Mouse (Mus musculus) kidney, postnatal 14 days (tissue): ENCODE results near the gene Arhgap20.

Experiments used
- DNase-seq: peaks from one replicate; pipeline ENCODE4 v3.0.0; 2022; ENCODE audit warnings: mixed read lengths

Arhgap20 gene

DNA sequence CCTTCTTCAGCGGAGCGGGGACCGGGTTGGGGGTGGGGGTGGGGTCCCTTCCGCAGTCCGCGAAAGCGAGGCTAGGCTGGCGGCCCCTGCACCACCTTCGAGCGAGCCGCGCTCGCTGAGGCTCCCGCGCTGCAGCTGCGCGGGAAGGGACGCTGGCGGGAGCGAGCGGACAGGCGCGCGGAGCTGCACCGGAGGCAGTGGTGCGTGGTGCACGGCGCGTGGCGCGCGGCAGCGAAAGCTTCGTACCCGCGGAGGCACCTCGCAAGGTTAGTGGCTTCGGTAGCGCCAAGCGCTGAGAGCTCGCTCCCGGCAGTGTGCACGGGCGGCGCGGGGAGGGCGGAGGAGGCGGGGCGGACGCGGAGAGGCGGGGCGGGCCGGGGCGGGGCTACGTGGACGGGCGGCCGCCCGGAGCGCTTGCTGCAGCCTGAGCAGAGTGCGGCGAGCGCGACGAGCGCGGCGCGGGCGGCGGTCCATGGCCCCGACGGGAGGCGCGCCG lies at the start of gene Arhgap20:
TSS of gene Arhgap20 (plus strand) at position 417 of the 496 bp plus-strand sequence.
- peak; percentile 84 for DNase-seq

DNA sequence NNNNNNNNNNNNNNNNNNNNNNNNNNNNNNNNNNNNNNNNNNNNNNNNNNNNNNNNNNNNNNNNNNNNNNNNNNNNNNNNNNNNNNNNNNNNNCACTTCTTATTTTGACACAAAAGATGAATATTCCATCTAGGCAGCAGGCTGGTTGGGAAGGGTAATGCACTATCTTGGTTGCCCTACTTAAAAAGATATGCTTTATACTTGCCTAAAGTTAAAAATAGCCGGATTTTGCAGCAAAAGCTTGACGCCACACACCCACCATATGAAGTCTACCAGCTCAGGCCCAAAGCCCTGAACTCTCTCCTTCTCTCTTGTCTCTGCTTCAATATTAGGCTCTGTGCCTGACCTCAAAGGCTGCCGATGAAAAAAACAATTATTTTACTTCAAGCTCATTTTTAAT lies 46.3 kb upstream of the Arhgap20 start:
- DNase-seq = no peak

DNA sequence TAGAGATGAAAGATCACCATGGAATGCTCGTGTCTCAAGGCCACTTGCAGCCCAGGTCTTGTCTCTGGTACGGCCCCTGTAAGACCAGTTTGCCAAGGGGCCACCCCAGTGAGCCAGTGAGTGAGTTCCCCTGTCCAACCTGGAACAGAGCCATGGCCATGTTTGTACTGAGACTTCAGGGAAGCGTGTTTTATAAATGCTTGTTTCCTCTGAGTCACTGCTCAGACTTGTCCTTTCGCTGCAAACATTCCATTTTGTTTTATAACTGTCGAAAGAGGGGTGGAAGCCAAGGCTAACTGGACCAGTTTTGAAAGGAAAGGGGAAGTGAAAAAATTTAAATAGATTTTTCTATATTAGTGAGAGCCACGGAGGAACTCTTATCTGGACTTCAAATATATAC lies 37.2 kb upstream of the Arhgap20 start:
- peak; percentile 22 for DNase-seq

DNA sequence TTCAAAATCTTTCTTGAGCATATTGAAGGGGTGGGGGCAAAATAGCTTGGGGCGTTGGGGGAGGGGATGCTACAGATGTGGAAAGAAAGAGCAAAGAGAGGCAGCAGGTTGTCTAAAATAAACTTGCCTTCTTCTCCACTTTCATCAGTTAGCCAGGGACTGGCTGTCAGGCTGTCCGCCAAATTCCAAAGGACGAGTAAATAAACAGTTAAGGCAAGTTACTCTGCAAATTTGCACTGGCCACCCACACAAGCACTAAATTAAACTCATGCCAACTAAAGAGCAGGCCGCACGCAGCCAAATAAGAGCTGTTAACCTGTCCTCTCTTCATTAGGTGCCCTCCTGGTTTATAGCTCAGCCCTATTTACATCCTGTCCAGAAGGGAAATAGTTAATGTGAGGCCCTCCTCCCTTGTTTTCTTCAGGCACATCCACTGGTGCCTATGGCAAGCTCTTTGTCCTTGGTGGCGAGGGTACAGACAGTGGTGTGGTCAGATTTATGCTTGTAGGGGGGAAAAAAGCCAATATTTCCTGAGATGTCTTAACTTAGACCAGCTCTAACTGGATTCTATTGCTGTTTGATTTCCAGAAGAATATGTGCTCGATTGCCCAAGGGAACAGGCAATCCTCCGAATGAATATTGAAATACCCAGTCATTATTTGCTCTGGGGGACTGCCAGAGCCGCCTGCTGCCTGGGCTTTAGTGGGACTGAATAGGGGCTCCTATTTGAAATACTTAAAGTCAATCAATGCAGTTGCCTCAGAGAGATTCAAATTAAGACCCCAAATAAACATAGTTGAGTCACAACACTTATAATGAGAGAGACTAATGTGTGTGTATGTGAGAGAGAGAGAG lies 29.7 kb upstream of the Arhgap20 start:
- DNase-seq = no peak

DNA sequence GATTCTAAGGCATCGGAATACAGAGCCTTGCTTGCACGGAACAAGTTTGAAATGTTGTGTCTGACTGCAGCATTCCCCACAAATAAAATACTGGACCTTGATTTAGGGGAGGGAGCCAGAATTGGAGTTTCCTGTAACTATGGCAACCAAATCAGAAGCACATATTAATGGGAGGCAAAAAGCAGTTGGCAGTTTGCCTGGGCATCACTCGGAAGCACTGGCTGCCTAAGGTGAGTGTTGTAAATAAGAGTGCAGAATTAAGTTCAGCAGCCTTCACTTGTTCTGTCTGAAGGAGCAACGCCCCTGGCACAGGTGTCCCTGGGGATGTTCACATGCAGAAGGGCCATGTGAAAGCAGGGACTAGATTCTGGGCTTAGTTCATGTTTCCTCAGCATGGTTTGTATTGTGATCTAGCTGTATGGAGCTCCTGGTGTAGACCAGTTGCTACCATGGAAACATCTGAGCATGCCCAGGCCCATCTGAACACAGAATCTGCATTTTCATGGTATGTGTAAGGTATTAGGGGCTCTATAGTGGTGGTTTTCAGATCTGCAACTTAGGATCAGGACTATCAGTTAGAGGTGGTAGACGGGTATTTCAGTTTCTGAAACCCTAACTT lies 28.3 kb upstream of the Arhgap20 start:
- peak; percentile 3 for DNase-seq

DNA sequence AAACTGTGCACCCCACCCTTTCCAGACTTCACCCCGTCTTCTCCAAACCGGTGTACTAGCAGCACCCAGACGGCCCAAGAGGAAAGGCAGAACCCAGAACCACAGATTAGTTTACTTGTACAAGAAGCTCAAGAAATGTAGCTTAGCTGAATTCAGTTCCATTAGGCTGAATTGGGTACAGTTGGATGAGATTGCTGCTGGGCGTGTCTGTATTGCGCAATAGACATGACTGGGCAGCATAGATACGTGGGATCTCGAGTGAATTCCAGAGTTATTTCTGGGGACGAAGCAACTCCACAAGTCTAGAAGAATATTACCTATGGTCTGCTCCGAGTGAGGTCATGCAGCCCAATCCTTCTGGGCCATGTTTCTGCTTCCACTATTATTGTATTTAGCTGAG lies 26.8 kb upstream of the Arhgap20 start:
- DNase-seq = no peak

DNA sequence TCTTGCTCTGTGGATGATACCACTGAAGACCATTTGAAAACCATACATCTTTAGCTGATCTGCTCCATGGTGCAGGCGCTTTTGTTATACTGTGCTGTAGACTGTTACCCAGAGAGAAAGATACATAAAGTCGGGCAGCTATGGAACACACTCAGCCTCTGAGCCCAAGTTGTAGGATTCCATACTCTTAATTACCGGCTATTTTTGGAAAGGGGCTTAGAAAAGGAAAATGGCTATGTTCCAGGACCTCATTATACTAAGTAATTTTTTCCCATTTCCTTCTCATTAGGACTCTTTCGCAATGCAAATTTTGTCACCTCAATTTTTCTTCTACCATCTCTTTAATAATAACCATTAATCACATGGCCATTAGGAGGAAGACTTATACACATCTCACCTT lies 25.3 kb upstream of the Arhgap20 start:
- no peak for DNase-seq

DNA sequence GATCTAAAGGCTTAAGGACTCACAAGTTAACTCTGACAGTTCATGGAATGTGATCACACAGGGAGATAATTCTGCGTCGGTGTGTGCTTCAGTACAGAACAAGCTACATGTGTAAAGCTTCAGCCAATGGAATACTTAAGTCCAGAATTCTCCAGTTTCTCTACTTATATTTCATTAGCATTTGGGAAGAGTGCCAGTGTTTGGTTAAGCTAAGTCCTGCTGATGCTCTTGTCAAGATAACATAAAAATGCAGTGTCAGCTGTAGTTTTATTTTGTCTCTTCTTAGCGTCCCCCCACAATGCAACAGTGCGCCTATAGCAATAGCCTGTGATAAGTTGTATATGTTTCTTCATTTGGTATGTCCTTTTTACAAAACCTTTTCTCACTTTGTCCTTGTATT lies 15.0 kb upstream of the Arhgap20 start:
- DNase-seq = no peak

DNA sequence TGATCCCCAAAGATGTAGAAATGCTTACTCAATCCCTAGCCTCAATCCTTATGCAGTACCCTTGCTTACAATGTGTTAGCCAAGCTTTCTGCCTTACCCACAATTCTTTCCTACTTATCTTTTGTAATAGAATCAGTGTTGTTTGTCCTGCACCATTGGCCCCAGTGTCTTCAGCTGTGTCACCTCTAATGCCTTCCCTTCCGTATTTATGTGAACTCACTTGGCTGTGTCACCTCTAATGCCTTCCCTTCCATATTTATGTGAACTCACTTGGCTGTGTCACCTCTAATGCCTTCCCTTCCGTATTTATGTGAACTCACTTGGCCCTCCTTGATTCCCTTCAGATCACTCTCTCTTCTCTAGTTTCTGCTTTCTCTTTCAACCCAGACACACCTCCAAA lies 4.1 kb upstream of the Arhgap20 start:
- DNase-seq = no peak

DNA sequence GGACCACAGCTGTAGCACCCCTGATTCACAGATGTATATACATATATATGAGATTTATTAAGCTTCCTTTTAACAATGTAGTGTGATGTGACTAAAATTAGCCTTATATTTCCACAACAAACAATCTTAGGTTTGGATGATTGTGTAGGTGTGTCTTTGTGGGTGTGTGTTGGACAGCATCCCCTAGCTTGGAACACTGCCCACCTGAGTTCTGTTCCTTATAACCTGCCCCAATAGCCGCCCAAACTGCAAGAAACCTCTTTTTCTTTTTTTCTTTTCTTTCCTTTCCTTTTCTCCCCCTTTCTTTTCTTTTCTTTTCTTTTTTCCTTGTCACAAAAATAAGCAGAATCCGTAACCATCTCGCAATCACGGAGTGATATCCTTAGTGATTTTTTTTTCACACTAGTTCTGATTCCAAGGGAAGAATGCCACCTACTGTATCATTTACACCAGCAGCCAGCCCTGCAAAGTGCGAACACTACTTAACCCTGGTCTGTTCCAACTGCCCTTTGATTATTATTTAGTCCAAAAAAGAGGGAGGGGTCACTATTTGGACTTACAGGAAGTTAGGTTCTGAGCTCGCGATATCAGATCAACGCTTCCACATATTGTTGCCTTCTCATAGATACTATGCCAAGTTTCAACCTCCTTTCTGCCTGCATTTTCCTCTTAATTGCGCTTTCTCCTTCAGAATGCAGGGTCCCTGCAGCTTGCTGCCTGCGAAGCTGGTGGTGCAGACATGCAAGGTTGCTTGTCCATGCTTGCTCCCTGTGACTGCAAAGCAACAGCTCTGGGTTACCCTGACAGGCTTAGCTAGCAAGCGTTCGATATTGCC lies 879 bp upstream of the Arhgap20 start:
- DNase-seq = peak; percentile 22

DNA sequence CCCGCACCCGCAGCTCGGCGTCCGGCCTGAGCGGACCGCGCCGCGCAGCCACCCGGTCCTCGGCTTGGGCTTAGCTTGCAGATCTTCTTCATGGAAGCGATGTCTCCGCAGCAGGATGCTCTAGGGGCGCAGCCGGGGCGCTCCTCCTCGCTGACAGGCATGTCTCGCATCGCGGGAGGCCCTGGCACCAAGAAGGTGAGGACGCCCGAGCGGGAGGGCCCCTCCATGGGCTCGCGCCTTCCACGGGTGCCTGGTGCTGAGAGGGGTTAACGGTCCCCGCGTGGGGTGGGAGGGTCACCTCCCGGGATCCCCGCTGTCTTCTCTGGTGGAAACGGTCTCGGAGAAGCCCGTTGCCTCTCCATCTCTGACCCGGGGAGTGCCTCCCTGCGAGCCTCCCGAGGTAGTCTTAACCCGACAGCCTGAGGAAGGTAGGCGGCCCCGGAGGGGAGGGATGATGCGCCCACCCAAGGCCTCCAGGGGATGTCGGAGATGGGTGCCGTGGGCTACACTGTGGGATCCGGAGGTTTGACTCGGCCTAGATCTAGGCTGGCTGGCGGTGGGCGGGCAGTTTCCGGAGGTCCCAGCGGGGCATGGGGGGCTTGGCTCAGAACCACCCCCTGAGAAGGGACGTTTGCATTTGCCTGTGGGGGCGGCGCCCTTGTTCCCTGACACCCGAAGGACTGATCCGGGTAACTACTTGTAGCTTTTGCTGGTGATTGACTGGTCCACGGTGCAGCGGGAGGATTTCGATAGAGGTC lies 459 bp downstream of the Arhgap20 start:
- DNase-seq = peak; percentile 8

DNA sequence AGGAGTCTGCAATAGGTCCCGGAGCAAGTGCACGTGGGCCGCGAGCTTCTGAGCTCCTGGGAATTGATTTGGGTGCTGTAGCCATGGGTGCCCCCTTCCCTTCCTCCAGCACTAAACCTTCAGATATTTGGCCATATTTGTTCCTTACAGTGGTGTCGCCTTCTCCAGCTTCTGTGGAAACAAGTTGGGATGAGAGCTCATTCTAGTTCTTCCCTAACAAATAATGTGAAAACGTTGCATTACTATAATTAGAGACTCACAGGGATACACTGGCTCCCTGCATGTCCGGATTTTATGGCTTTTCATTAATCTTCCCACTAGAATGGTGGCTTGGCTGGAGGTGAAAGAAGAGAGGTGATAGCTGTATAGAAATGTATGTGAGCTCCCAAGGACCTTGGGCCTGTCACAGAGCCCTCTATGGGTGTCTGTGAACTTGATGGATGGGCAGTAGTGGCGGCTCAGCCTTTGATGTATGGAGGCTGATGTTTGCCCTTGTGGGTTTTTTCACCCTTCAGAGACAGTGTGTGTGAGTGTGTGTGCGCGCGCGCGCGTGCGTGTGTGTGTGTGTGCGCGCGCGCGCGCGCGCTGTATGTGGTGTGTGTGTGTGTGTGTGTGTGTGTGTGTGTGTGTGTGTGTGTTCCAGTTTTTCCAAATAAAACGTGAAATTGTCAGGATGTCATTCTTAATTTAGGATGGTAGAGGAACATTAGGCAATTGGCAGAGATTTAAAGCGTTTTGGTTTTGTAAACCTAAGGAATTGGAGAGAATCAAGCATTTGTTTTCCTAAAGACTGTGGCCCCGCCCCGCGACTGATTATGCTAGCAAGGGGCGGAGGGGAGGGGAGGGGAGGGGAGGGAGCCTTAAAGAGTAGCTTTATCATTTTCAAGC lies 1.3 kb downstream of the Arhgap20 start:
- DNase-seq = peak; percentile 6

DNA sequence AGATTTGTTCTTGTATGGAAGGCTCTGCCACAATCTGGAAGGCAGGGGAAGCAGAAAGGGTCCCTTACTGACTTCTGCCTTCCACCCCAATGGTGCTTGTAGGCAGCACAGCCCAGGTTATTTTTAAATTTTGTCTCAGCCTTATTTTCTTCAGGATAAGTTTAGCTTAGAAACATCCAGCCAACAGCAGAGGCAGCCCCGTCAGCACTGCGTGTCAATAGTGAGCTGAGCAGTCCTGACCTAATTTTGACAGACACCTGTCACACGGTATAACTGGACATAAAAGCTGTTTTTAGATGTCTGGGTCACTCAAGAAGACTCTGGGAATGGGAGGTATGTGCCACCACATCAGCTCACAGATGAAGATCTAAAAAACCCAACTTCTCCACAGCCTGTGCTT lies 9.1 kb downstream of the Arhgap20 start:
- DNase-seq = no peak

DNA sequence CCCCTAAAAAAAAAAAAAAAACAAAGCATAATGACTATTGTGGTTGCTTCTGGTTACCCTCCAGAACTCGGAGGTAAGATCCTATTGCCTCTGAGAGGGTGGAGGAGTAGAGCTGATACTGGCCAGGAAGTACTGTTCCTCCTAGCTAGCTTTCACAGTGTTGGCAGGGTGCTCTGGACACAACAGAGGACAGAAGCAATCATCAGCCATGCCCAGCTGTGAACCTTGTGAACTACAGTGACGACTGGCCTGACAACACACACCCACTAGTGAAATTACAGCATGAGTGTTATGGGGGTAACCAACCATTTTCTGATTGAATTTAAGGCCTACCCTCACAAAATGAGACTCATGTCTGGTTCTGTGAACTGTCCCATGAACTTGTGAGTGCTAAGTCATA lies 11.3 kb downstream of the Arhgap20 start:
- no peak for DNase-seq

DNA sequence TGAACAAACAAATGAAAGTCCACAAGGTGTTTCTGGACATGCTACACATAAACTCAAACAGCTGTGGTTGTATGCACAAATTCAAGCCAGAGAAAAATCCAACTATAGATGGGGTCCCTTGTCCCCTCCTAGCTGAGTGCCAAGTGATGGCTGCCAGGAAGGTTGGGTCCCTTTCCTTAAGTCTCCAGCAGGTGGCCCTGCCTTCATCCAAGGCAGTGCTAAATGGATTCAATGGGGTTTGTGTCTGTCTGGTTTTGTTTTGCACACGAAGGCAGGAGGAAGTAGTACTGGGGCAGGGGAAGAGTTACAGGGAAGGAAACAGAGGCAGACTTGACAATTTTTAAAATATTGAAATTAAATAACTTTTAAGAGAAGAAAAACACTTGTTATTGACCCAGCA lies 12.0 kb downstream of the Arhgap20 start:
- peak; percentile 4 for DNase-seq

DNA sequence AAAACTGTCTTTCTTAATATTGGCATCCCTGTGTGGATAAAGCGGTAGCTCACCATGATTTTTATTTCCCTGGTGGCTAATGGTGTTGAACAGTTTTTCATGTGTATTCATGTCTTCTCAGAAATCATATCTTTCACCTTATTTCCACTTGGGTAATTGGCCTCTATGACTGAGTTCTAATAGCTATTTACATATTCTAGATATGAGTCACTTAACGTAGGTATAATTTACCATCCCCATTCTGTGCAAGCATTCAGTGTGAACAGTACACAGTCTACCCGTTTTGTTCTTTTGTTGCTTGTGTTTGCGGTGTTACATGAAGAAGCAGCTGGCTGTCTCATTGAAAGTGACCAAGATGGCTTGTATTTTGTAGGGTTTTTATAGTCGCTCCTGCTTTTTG lies 14.1 kb downstream of the Arhgap20 start:
- DNase-seq = no peak

DNA sequence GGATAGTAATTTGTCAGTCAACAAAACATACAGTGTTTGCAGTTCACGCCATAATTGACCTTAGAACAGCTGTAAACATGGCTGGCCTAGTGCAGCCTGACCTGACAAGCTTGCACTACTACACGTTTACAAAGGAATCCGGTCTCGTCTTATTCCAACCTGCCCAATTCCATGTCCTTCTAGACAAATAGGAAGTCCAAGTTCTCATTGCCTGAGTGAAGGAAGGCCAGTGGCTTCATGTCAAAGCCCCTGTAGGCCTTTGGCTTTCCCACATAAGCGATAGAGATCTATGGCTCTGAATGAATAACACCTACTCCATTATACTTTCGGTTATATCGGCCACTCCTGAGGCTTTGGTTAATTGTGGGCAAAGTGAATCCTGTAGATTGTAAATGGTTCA lies 16.0 kb downstream of the Arhgap20 start:
- DNase-seq = no peak

DNA sequence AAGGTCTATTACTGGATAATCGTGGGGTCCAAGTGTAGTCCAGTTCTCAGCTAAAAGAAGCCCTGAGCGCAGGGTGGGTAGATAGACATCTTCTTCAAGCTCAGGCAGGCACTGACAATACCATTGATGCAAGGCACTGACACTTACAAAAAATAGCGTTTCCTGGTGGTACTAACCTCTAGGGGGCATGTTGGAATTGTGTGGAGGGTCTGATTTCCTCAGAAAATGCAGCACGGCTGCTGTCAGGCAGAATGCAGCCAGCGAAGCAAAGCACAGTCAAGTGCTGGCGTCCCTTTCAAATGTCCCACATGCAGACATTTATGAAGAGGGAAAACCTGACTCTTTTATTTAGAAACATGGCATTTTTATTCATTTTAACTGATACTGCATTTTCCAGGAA lies 22.2 kb downstream of the Arhgap20 start:
- no peak for DNase-seq

DNA sequence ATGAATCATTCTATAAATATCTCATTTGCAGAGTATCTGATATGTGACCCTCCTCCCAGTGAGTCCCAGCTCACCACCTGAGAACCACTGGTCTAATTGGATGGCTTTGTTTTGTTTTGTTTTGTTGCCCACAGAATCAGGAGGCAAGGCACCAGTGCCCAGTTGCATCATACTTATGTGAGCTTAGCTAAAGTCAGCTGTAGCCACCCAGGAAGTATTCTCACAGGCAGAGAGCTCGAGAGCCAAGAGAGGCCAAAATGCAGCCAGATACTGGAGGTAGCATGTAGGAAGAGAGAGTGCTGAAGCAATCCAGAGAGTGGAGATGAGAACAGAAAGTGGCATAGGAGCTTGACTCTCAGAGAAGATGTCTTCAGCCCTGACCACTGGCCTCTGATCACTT lies 23.3 kb downstream of the Arhgap20 start:
- DNase-seq = no peak

DNA sequence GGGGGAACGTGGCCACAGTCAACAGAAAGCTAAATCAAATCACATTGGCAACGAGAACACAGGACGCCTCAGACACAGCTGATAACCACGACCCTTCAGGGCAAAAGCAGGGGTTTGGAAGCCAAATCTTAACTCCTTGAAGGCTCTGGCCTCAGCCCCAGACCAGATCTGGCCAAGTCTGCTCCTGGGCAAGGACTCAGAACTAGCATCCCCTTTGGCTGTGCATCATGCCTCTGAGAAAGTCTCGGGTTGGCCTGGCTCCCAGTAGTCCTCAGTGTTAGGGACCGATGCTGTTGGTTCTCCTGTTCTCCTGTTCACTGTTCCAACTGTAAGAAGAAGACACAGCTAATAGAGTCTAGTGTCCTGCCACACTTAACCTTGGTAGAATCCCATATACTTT lies 30.1 kb downstream of the Arhgap20 start:
- peak; percentile 15 for DNase-seq

DNA sequence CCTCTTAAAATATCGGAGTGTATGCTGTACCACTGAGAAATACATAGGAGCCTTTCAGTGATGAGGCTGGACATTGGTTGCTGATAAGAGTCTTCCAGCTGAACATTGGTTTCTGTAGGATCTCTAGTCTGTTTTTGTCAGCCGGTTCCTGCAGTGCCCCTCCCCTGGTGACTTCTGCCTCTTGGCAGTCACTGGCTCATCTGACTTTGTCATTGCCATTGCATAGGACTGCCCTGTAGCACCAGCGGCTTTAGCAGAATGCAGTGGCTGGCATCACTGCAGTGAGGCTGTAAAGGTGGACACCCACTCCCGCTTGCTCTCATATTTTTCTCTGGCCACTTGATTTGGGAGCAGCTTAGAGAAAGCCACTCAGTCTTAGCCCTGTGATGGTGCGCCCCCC lies 33.1 kb downstream of the Arhgap20 start:
- no peak for DNase-seq

DNA sequence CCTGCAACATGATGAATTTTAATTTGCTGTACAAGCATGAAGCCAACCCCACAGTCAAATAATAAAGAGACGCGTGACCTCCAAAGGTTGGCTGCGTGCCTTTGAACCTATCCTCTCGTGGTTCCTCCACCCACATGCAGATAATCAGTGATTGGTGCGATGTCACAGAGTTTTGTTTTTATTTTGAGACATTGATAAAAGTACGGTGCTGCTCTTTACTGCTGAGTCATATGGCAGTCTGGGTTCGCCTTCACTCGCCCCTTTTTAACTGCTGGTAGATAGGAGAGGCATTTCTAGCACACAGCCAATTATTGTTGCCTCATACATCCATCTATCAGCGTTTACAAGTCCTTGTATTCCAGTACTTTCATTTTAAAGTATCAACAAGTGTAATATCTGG lies 34.0 kb downstream of the Arhgap20 start:
- DNase-seq = no peak
